23 mouse cellular contexts compared by ENCODE assay signal in the genomic region with DNA sequence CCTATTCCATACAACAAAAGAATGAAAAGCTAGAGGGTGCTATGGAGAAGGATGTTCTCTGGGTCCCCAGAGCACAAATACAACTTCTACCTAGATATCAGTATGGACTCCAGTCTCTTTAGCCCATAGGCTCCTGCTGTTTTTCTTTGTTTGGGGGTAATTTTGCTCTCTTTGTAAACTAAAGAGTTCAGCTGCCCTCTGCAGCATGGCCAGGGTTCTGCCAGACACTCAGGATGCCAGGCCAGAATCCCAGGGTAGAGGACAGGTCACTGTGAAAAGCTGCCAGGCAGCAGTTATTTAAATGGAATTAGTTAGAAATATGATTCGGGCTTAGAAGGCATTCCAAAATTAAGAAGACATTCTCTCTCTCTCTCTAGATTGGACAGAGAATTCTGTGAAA. TPM values are rescaled to one million over a fixed set of nuclear protein-coding genes. Genes with fewer than 3 reads are reported as not detected.
DNase-seq lines count a peak whose midpoint lies in the region; ATAC-seq and TF ChIP-seq lines count a peak whose summit lies in the region.
"Had no signal": no experiment of that assay in that cellular context is flagged by ENCODE, and none has a peak within 500 bp of the region (broad histone marks: within the 10 kb centered on the region; RNA-seq: fewer than 3 reads in every experiment).

No protein-coding gene starts in this region.

- no peak overlapping the region for H3K27ac ChIP-seq in kidney, postnatal 0 days
- no peak overlapping the region for H3K27ac ChIP-seq in kidney, embryonic 16.5 days (ENCODE audit: low read length)
- no peak overlapping the region for H3K27ac ChIP-seq in lung, postnatal 0 days (ENCODE audit: low read length)
- H3K27ac ChIP-seq: embryonic facial prominence, embryonic 15.5 days; gastrocnemius, adult 2 months; hindbrain, embryonic 13.5 days; liver, embryonic 12.5 days; midbrain, embryonic 13.5 days; neural tube, embryonic 12.5 days had no signal

- TF ChIP-seq EP300 in lung, postnatal 0 days (IDR thresholded peaks at IDR 0.05) = no peak

- H3K4me2 ChIP-seq in kidney, postnatal 0 days (ENCODE audit: low read length) = no peak overlapping the region
- H3K4me2 ChIP-seq in kidney, embryonic 16.5 days (replicated peaks; ENCODE audit: low read depth, low read length) = no peak overlapping the region
- no peak overlapping the region for H3K4me2 ChIP-seq in lung, postnatal 0 days (replicated peaks; ENCODE audit: low read depth, low read length)
- H3K4me2 ChIP-seq: embryonic facial prominence, embryonic 15.5 days; heart, embryonic 12.5 days; hindbrain, embryonic 13.5 days; liver, embryonic 12.5 days; midbrain, embryonic 13.5 days; neural tube, embryonic 12.5 days had no signal

- H3K27me3 ChIP-seq in kidney, postnatal 0 days (ENCODE audit: insufficient read depth, low read length) = no peaks in the 10 kb centered on the region
- H3K27me3 ChIP-seq in kidney, embryonic 16.5 days (ENCODE audit: insufficient read depth, low read length) = peaks cover 5% of the 10 kb centered on the region; the same call in 1 of the 2 replicates
- no peaks in the 10 kb centered on the region for H3K27me3 ChIP-seq in lung, postnatal 0 days (replicated peaks; ENCODE audit: insufficient read depth, low read length)
- H3K27me3 ChIP-seq: embryonic facial prominence, embryonic 15.5 days; heart, embryonic 12.5 days; hindbrain, embryonic 13.5 days; liver, embryonic 12.5 days; megakaryocyte, embryonic 14.5 days; midbrain, embryonic 13.5 days; neural tube, embryonic 12.5 days had no signal

- H3K4me3 ChIP-seq in kidney, postnatal 0 days (replicated peaks; ENCODE audit: low read depth, low read length) = no peak overlapping the region
- no peak overlapping the region for H3K4me3 ChIP-seq in kidney, embryonic 16.5 days (ENCODE audit: low read length)
- no peak overlapping the region for H3K4me3 ChIP-seq in lung, postnatal 0 days (ENCODE audit: low read depth, low read length)
- H3K4me3 ChIP-seq: embryonic facial prominence, embryonic 15.5 days; gastrocnemius, adult 2 months; heart, embryonic 12.5 days; hindbrain, embryonic 13.5 days; liver, embryonic 12.5 days; megakaryocyte, embryonic 14.5 days; midbrain, embryonic 13.5 days; neural tube, embryonic 12.5 days had no signal

- 86% methylated on average over 1 of the region's 1 CpGs for WGBS in kidney, postnatal 0 days
- 90% methylated on average over 1 of the region's 1 CpGs for WGBS in kidney, embryonic 16.5 days
- WGBS in lung, postnatal 0 days = 90% methylated on average over 1 of the region's 1 CpGs

- 0 out of 2 replicates have a peak, but pooled peaks have one; percentile 2 for TF ChIP-seq CTCF in kidney, postnatal 0 days (IDR thresholded peaks at IDR 0.05; ENCODE audit: low read depth)
- no peak for TF ChIP-seq CTCF in lung, postnatal 0 days (IDR thresholded peaks at IDR 0.05)

- peak; percentile 52; the same call in 1 of the 2 replicates for ATAC-seq in cerebellum, adult (ENCODE audit: insufficient number of reproducible peaks, low FRiP score, low TSS enrichment)
- ATAC-seq in kidney, postnatal 0 days (replicated peaks; ENCODE audit: low FRiP score, low read depth) = no peak
- no peak for ATAC-seq in kidney, embryonic 16.5 days (ENCODE audit: low FRiP score, low TSS enrichment)
- ATAC-seq in lung, postnatal 0 days = no peak
- ATAC-seq: forebrain, embryonic 14.5 days; inflammation-experienced regulatory T-cells, adult 6 months; liver, embryonic 12.5 days; midbrain, embryonic 13.5 days had no signal

- no peaks in the 10 kb centered on the region for H3K9me3 ChIP-seq in kidney, postnatal 0 days (replicated peaks; ENCODE audit: low read length)
- no peaks in the 10 kb centered on the region for H3K9me3 ChIP-seq in kidney, embryonic 16.5 days (ENCODE audit: low read length)
- H3K9me3 ChIP-seq in lung, postnatal 0 days (ENCODE audit: low read length) = no peaks in the 10 kb centered on the region
- H3K9me3 ChIP-seq: embryonic facial prominence, embryonic 15.5 days; heart, embryonic 12.5 days; liver, embryonic 12.5 days; megakaryocyte, embryonic 14.5 days; midbrain, embryonic 13.5 days; neural tube, embryonic 12.5 days had no signal

- no peak overlapping the region for H3K9ac ChIP-seq in kidney, postnatal 0 days (ENCODE audit: low read depth, low read length)
- no peak overlapping the region for H3K9ac ChIP-seq in kidney, embryonic 16.5 days (replicated peaks; ENCODE audit: low read length)
- H3K9ac ChIP-seq in lung, postnatal 0 days (replicated peaks; ENCODE audit: low read depth) = no peak overlapping the region
- H3K9ac ChIP-seq: embryonic facial prominence, embryonic 15.5 days; heart, embryonic 12.5 days; hindbrain, embryonic 13.5 days; liver, embryonic 12.5 days; midbrain, embryonic 13.5 days; neural tube, embryonic 12.5 days had no signal

- DNase-seq in cerebellum, postnatal 4 days (ENCODE audit: low spot score in 2 of 2) = no peak
- DNase-seq in kidney, postnatal 0 days (ENCODE audit: low spot score) = no peak
- DNase-seq in cerebellum, adult 18-20 months = peak; percentile 53 to 62
- DNase-seq in cerebellum, postnatal 14 days = peak; percentile 45 to 58
- DNase-seq in adrenal gland, postnatal 25 days = no peak
- no peak for DNase-seq in lung, postnatal 0 days (ENCODE audit: low spot score)
- DNase-seq: gastrocnemius, adult 2 months; kidney, adult 18-20 months; kidney, postnatal 10 days; lung, adult 18-20 months; lung, postnatal 14 days; right cerebral cortex, postnatal 14 days had no signal

- no peaks in the 10 kb centered on the region for H3K4me1 ChIP-seq in kidney, postnatal 0 days (replicated peaks; ENCODE audit: insufficient read depth, low read length)
- H3K4me1 ChIP-seq in kidney, embryonic 16.5 days (ENCODE audit: insufficient read depth, low read length) = no peaks in the 10 kb centered on the region
- no peaks in the 10 kb centered on the region for H3K4me1 ChIP-seq in lung, postnatal 0 days (ENCODE audit: insufficient read depth, low read depth, low read length)
- H3K4me1 ChIP-seq: embryonic facial prominence, embryonic 15.5 days; heart, embryonic 12.5 days; hindbrain, embryonic 13.5 days; liver, embryonic 12.5 days; megakaryocyte, embryonic 14.5 days; midbrain, embryonic 13.5 days; neural tube, embryonic 12.5 days had no signal

- peaks cover 12% of the 10 kb centered on the region; the same call in 1 of the 2 replicates for H3K36me3 ChIP-seq in kidney, postnatal 0 days (ENCODE audit: insufficient read depth, low read length)
- peaks cover 25% of the 10 kb centered on the region for H3K36me3 ChIP-seq in kidney, embryonic 16.5 days (ENCODE audit: insufficient read depth, low read length)
- no peaks in the 10 kb centered on the region for H3K36me3 ChIP-seq in lung, postnatal 0 days (ENCODE audit: insufficient read depth, low read length)

RNA-seq across cellular contexts. Expression of a gene that starts 22.9 kb away (rescaled TPM):
- polyA plus RNA-seq in kidney, postnatal 0 days (2015; fragmentation: Nextera tagmentation; extraction: Ambion mirVana) = 41.1 and 43.9 TPM in 2 replicates
- 19.2 and 20.5 TPM in 2 replicates for polyA plus RNA-seq in kidney, embryonic 16.5 days (2015; fragmentation: Nextera tagmentation; extraction: Ambion mirVana)
- 44.9 and 60.4 TPM in 2 replicates for total RNA-seq in adrenal gland, postnatal 25 days (2021)
- polyA plus RNA-seq in lung, postnatal 0 days (2015; fragmentation: Nextera tagmentation; extraction: Ambion mirVana) = 31.2 and 35.3 TPM in 2 replicates

RNA-seq across cellular contexts. Expression of a gene that starts 47.4 kb away (rescaled TPM):
- 25.8 and 28.4 TPM in 2 replicates for polyA plus RNA-seq in kidney, postnatal 0 days (2015; fragmentation: Nextera tagmentation; extraction: Ambion mirVana)
- polyA plus RNA-seq in kidney, embryonic 16.5 days (2015; fragmentation: Nextera tagmentation; extraction: Ambion mirVana) = 36.6 and 37.4 TPM in 2 replicates
- 22.3 and 22.6 TPM in 2 replicates for total RNA-seq in adrenal gland, postnatal 25 days (2021)
- 6.2 and 10.7 TPM in 2 replicates for polyA plus RNA-seq in lung, postnatal 0 days (2015; fragmentation: Nextera tagmentation; extraction: Ambion mirVana)

Comparison
In these comparisons a context has a peak if more than half of its experiments do, and no peak if none do; other contexts are left out.
1. DNase-seq: peak in cerebellum, adult 18-20 months (2 of 2) and cerebellum, postnatal 14 days (2 of 2); none in cerebellum, postnatal 4 days (0 of 2), kidney, postnatal 0 days (single experiment), adrenal gland, postnatal 25 days (single experiment) and lung, postnatal 0 days (single experiment).